Mouse (Mus musculus): ENCODE measurements around the gene Olfr524. TPM values are rescaled to one million over a fixed set of nuclear protein-coding genes. Genes with fewer than 3 reads are reported as not detected.

Gene Olfr524
- polyA plus RNA-seq (2012; rRNA removed) = not detected in 2 replicates

GRCm38 (mm10) chr7:140205864-140206263, at the start of gene Olfr524:
TSS of gene Olfr524 (minus strand) at chr7:140205964.
- DNase-seq (ENCODE audit: low read depth) = no peak

- DNase-seq (ENCODE audit: low read depth) = no peak
Observed at GRCm38 (mm10) chr7:140253780-140254299, 48.1 kb upstream of the Olfr524 start.

GRCm38 (mm10) chr7:140247216-140247615, 41.5 kb upstream of the Olfr524 start, which contains the start of gene 5830411N06Rik:
TSS of gene 5830411N06Rik (plus strand) at chr7:140247284.
- no peak for DNase-seq (ENCODE audit: low read depth)

- no peak for DNase-seq (ENCODE audit: low read depth)
Observed at GRCm38 (mm10) chr7:140233696-140234095, 27.9 kb upstream of the Olfr524 start.

- no peak for DNase-seq (ENCODE audit: low read depth)
Observed at GRCm38 (mm10) chr7:140231026-140231425, 25.3 kb upstream of the Olfr524 start.

- DNase-seq (ENCODE audit: low read depth) = no peak
Observed at GRCm38 (mm10) chr7:140228476-140228875, 22.7 kb upstream of the Olfr524 start.

- DNase-seq (ENCODE audit: low read depth) = no peak
Observed at GRCm38 (mm10) chr7:140224209-140224608, 18.4 kb upstream of the Olfr524 start.

- DNase-seq (ENCODE audit: low read depth) = no peak
Observed at GRCm38 (mm10) chr7:140220375-140220774, 14.6 kb upstream of the Olfr524 start.

- DNase-seq (ENCODE audit: low read depth) = no peak
Observed at GRCm38 (mm10) chr7:140219268-140219667, 13.5 kb upstream of the Olfr524 start.

GRCm38 (mm10) chr7:140217967-140218366, 12.2 kb upstream of the Olfr524 start, which contains the start of gene Cd163l1:
TSS of gene Cd163l1 (plus strand) at chr7:140218267.
- DNase-seq (ENCODE audit: low read depth) = no peak

- no peak for DNase-seq (ENCODE audit: low read depth)
Observed at GRCm38 (mm10) chr7:140213841-140214240, 8.1 kb upstream of the Olfr524 start.

- no peak for DNase-seq (ENCODE audit: low read depth)
Observed at GRCm38 (mm10) chr7:140208677-140209076, 2.9 kb upstream of the Olfr524 start.

GRCm38 (mm10) chr7:140208153-140208552, 2.4 kb upstream of the Olfr524 start:
- no peak for DNase-seq (ENCODE audit: low read depth)

- no peak for DNase-seq (ENCODE audit: low read depth)
Observed at GRCm38 (mm10) chr7:140206904-140207303, 1.1 kb upstream of the Olfr524 start.

- DNase-seq (ENCODE audit: low read depth) = no peak
Observed at GRCm38 (mm10) chr7:140201090-140201489, 4.7 kb downstream of the Olfr524 start.

- no peak for DNase-seq (ENCODE audit: low read depth)
Observed at GRCm38 (mm10) chr7:140196002-140196401, 9.8 kb downstream of the Olfr524 start.

GRCm38 (mm10) chr7:140194031-140194430, 11.7 kb downstream of the Olfr524 start:
- DNase-seq (ENCODE audit: low read depth) = no peak

GRCm38 (mm10) chr7:140192851-140193250, 12.9 kb downstream of the Olfr524 start:
- DNase-seq (ENCODE audit: low read depth) = no peak

GRCm38 (mm10) chr7:140192445-140192844, 13.3 kb downstream of the Olfr524 start:
- no peak for DNase-seq (ENCODE audit: low read depth)

- no peak for DNase-seq (ENCODE audit: low read depth)
Observed at GRCm38 (mm10) chr7:140190435-140190834, 15.3 kb downstream of the Olfr524 start.

GRCm38 (mm10) chr7:140188391-140189328, 17.1 kb downstream of the Olfr524 start:
- no peak for DNase-seq (ENCODE audit: low read depth)

GRCm38 (mm10) chr7:140187721-140188390, 17.9 kb downstream of the Olfr524 start:
- DNase-seq (ENCODE audit: low read depth) = no peak

All from gonadal fat pad, adult 2 months (tissue).